Mouse (Mus musculus) ES-CJ7 (cell line): ENCODE measurements around the gene Ccdc40.

Experiments
- DNase-seq: peaks from one replicate; pipeline ENCODE4 v3.0.0; 2011; ENCODE audit warnings: low read depth, low spot score

Ccdc40 gene

GRCm38 (mm10) chr11:119228091-119228781 lies at the start of gene Ccdc40, which contains the start of gene Tbc1d16:
Gene Ccdc40, plus strand, starts transcription at chr11:119228572.
Gene Tbc1d16, minus strand, starts transcription at chr11:119228499.
- DNase-seq = peak; percentile 64

GRCm38 (mm10) chr11:119180824-119181582 lies 47.4 kb upstream of the Ccdc40 start:
- DNase-seq = no peak

- no peak for DNase-seq
These were observed 46.4 kb upstream of the Ccdc40 start for GRCm38 (mm10) chr11:119181861-119182395.

- DNase-seq = peak; percentile 83
These were observed 44.6 kb upstream of the Ccdc40 start for GRCm38 (mm10) chr11:119183684-119184310.

GRCm38 (mm10) chr11:119186381-119186780 lies 42.0 kb upstream of the Ccdc40 start:
- no peak for DNase-seq

- DNase-seq = peak; percentile 64
These were observed 41.2 kb upstream of the Ccdc40 start for GRCm38 (mm10) chr11:119186989-119187799.

- DNase-seq = no peak
These were observed 40.6 kb upstream of the Ccdc40 start for GRCm38 (mm10) chr11:119187800-119188197.

- DNase-seq = no peak
These were observed 40.0 kb upstream of the Ccdc40 start for GRCm38 (mm10) chr11:119188389-119188788.

- DNase-seq = no peak
These were observed 39.1 kb upstream of the Ccdc40 start for GRCm38 (mm10) chr11:119189319-119189718.

- DNase-seq = peak; percentile 63
These were observed 37.9 kb upstream of the Ccdc40 start for GRCm38 (mm10) chr11:119190498-119190897.

GRCm38 (mm10) chr11:119191606-119192081 lies 36.7 kb upstream of the Ccdc40 start:
- no peak for DNase-seq

- DNase-seq = no peak
These were observed 36.2 kb upstream of the Ccdc40 start for GRCm38 (mm10) chr11:119192176-119192575.

- no peak for DNase-seq
These were observed 35.8 kb upstream of the Ccdc40 start for GRCm38 (mm10) chr11:119192605-119193004.

- no peak for DNase-seq
These were observed 30.5 kb upstream of the Ccdc40 start for GRCm38 (mm10) chr11:119197618-119198563.

- peak; percentile 50 for DNase-seq
These were observed 29.7 kb upstream of the Ccdc40 start for GRCm38 (mm10) chr11:119198564-119199232.

- no peak for DNase-seq
These were observed 29.2 kb upstream of the Ccdc40 start for GRCm38 (mm10) chr11:119199233-119199601.

- no peak for DNase-seq
These were observed 24.9 kb upstream of the Ccdc40 start for GRCm38 (mm10) chr11:119203423-119203822.

GRCm38 (mm10) chr11:119205738-119206137 lies 22.6 kb upstream of the Ccdc40 start:
- peak; percentile 68 for DNase-seq

- peak; percentile 72 for DNase-seq
These were observed 21.8 kb upstream of the Ccdc40 start for GRCm38 (mm10) chr11:119206562-119206961.
